Mouse (Mus musculus) CH12.LX (cell line): ENCODE measurements at regions not wholly inside any gene's neighbourhood (a gene's known extent, or its start where the extent isn't known, plus 50 kb on each side); places are given as distances from the start of the nearest gene placed in this dataset.

Source experiments
- CTCF ChIP-seq, 2 experiments: IDR thresholded peaks in 1 of 2; conservative IDR thresholded peaks in 1 of 2; 2 replicates each; pipeline ENCODE4 v1.5.1; 2011 to 2012; ENCODE audit warnings: low read depth in 2 of 2, low read length in 2 of 2, improper control_type of control experiment in 1 of 2, inconsistent platforms in 1 of 2, mild to moderate bottlenecking in 1 of 2, moderate library complexity in 1 of 2
- E2F4 ChIP-seq: IDR thresholded peaks from 2 replicates; pipeline ENCODE4 v1.6.1; 2011; ENCODE audit warnings: low read depth, low read length, improper control_type of control experiment; ENCODE audit not compliant: insufficient replicate concordance
- EP300 ChIP-seq: IDR thresholded peaks from 2 replicates; pipeline ENCODE4 v1.6.1; 2011; ENCODE audit warnings: low read length, improper control_type of control experiment
- GABPA ChIP-seq: IDR thresholded peaks from 2 replicates; pipeline ENCODE4 v1.6.1; 2012; ENCODE audit warnings: low read depth, low read length, improper control_type of control experiment, inconsistent platforms; ENCODE audit not compliant: insufficient replicate concordance
- MEF2A ChIP-seq: IDR thresholded peaks from 2 replicates; pipeline ENCODE4 v1.6.1; 2014; ENCODE audit warnings: low read depth, mild to moderate bottlenecking, inconsistent platforms, low read length, improper control_type of control experiment, borderline replicate concordance
- MXI1 ChIP-seq: IDR thresholded peaks from 2 replicates; pipeline ENCODE4 v1.6.1; 2011; ENCODE audit warnings: mild to moderate bottlenecking, low read depth, low read length, improper control_type of control experiment
- POLR2A ChIP-seq: IDR thresholded peaks from 2 replicates; pipeline ENCODE4 v1.6.1; 2011; ENCODE audit warnings: low read depth, mild to moderate bottlenecking, improper control_type of control experiment, low read length
- POLR2AphosphoS2 ChIP-seq: IDR thresholded peaks from 2 replicates; pipeline ENCODE4 v1.6.1; 2011; ENCODE audit warnings: low read depth, low read length, improper control_type of control experiment
- RAD21 ChIP-seq: IDR thresholded peaks from 2 replicates; pipeline ENCODE4 v1.6.1; 2011; ENCODE audit warnings: low read depth, mild to moderate bottlenecking, low read length, improper control_type of control experiment, moderate library complexity
- ZC3H11A ChIP-seq: IDR thresholded peaks from 2 replicates; pipeline ENCODE4 v1.6.1; 2012; ENCODE audit warnings: low read depth, mild to moderate bottlenecking, inconsistent platforms, low read length, improper control_type of control experiment
- ZNF384 ChIP-seq: IDR thresholded peaks from 2 replicates; pipeline ENCODE4 v1.6.1; 2012; ENCODE audit warnings: low read depth, low read length, improper control_type of control experiment, inconsistent platforms

- TF ChIP-seq CTCF (conservative IDR thresholded peaks at IDR 0.05 in 1 of 2, IDR thresholded peaks at IDR 0.05 in 1 of 2; ENCODE audit: low read depth in 2 of 2, low read length in 2 of 2) (no peak), ZC3H11A (no peak), POLR2A (no peak), MEF2A (no peak), EP300 (no peak), MXI1 (no peak), GABPA (no peak), E2F4 (no peak), RAD21 (no peak), ZNF384 (no peak), POLR2AphosphoS2 (no peak)
Measured at GRCm38 (mm10) chr8:6345704-6346103, 1240.6 kb upstream of the Slc10a2 start.
